Mouse (Mus musculus) olfactory bulb, adult 2 months (tissue): ENCODE data around the gene Chd5.

ENCODE experiments used
- CTCF ChIP-seq: fragments of 200-500 bp; IDR thresholded peaks from 2 replicates; pipeline ENCODE4 v1.5.1; 2012; ENCODE audit warnings: low read depth, mild to moderate bottlenecking, low read length, moderate library complexity; ENCODE audit not compliant: insufficient read depth
- POLR2A ChIP-seq: fragments of 200-500 bp; IDR thresholded peaks from 2 replicates; pipeline ENCODE4 v1.6.1; 2012; ENCODE audit warnings: mild to moderate bottlenecking, low read depth, low read length, moderate library complexity; ENCODE audit not compliant: insufficient read depth

DNA sequence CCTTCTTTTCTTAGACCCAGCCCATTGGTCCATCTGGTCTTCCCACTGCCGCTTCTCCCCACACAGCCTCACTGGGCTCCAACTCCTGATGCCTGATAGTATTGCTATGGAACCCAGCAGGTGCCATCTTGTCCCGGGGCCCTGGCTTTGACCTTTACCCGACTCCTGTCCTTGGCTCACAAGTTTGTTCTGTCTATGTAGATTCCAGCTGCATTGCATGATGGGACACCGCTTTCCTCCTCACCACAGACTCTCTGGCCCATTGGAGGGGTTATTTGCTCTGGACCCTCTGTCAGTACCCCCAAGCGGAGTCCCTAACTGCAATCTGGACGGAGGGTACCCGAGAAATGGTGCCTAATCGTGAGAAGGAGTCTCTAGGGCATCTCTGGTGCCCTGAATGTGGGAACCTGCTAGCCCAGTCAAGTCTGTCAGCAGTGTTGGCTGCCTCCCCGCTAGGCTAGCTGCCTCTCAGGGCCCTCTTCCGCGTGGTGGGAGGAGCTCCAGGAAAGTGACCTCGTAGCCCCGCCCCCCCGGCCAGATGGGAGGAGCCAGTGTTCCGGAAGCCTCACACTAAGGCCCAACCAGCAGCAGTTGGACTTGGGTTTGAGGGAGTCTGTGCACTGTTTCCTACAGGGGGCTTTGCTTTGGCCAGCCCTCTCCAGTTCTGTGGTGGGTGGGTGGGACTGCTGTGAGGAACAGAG, 2.3 kb downstream of the Chd5 start:
- TF ChIP-seq CTCF (no peak), POLR2A (no peak)
